Mouse (Mus musculus) kidney, adult 2 months (tissue): Measurements from ENCODE around the gene Sbk3.

Experiments used
- CTCF ChIP-seq: fragments of 200-500 bp; conservative IDR thresholded peaks from 2 replicates; pipeline ENCODE4 v1.5.1; 2011; ENCODE audit warnings: low read depth, mild to moderate bottlenecking, control low read depth, low read length, moderate library complexity, mixed read lengths; ENCODE audit not compliant: insufficient read depth, insufficient read length
- POLR2A ChIP-seq: fragments of 200-500 bp; IDR thresholded peaks from one replicate; pipeline ENCODE4 v1.6.1; 2011; ENCODE audit warnings: low read depth, low read length, control low read depth

DNA sequence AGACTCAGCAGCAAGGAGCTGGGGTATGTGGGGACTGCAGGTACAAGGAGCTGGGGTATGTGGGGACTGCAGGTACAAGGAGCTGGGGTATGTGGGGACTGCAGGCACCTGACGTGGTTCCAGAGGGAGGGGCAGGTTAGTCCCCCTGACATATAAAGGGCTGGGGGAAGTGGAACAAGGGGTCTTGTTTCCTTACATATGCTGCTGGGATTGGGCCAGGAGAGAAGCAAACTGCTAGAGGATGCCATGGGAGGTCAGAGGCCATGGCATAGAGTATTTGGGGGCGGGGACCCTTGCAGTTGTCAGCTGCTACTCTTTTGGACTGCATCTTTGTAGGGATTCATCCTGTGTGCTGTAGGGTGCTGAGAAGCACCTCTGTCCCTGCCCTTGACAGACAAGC is 53.5 kb downstream of the Sbk3 start:
- no peak for TF ChIP-seq POLR2A
- no peak for TF ChIP-seq CTCF
